Mouse (Mus musculus): ENCODE data around the gene Ip6k3.
A peak's percentile ranks its signal among the peaks of the same experiment; 100 is the strongest.

Gene Ip6k3

DNA sequence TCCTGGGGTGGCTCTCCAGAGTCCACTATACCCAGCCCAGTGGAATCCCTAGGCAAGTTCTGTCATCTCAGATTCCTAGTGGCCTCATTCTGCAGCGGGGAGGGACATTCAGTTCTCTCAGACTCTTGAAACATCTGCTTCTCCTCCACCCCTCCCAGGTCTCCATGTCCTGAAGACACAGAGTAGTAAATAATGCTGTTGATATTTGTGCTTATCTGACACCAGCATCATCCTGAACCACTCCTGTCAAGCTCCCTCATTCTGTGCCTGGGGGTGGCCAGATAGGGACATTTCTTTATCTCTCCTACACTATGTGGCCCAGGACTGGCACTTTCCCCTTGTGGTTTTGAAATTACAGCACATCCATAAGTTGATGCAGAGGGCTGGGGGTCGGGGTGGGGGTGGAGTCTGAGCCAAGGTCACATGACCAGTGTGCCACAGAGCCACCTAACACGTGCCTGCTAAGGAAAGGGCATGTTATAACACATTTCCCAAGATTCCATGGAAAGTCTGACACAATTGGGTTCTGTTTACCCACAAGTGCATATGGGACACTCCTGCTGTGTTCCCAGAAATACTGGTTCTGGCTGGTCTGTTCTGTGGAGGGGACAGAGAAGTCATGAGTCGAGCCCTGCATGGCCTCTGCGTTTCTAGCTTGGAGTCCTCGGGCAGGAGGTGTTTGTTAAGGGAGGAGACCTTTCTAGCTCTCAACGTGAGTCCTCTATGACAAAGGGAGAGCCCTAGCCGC lies 14.4 kb downstream of the Ip6k3 start:
- no peak for DNase-seq (ENCODE audit: low spot score)

DNA sequence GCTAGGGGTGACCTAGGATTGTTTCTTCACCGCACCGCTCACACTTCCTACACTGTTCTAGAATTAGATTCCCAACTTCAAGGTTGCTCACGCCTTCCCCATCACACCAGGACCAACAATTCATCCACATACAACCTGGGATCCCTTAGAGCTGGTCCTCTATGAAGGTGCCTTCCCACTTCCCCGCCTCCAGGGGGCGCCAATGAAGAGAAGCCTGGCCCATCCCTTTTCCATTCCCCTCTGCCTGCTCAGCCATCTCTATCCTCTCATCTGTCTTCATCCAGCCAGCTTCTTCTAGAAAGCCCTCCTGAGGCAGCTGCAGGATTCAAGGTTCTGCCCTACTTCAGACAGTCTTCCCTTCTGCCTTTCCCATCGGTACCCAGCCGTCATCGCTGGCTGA lies 16.2 kb downstream of the Ip6k3 start:
- DNase-seq (ENCODE audit: low spot score), result peak; percentile 34

DNA sequence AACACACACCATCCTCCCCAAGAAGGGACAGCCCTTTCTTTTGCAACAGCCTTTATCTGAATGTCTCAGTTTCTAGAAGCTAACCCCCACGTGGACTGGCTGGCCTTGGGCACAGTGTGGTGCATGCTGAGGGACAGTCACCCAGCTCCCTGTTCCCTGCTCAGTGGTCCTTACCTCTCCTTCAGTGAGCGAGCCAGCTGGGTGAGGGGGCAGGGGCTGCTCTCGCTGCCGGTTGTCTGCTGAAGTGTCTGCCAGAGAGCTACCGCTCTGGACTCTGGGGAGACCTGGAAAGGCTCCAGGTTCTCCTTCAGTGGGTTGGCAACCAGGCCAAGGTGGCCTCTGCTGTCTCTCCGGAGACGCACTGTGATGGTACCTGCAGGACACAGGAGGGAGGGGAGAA lies 16.7 kb downstream of the Ip6k3 start:
- DNase-seq (ENCODE audit: low spot score), result peak; percentile 28

DNA sequence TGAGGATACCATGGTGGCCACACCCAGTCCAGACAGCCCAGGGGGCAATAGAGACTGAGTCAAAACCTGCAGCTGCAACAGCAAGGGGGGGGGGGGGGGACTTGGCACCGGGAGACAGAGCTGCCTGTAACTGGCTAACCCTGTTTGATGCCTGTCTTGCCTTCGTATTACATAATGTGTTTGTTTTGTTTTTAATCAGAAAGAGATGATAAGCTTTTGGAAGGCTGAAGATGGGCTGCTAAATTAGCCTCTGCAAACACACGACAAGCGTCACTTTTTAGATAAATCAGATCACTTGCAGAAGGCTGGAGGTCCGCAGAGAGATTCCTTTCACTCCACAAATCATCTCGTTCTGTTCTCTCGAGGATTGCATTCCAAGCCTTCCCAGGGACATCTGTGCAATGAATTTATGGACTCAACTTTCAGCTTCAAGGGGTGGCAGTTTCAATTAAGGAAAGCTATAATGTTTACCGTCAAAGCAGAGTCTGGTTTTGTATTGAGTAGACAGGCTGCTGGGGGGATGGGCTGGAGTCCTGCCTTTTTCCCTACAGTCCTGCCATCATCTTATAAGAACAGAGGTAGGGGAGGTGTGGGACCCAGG lies 21.2 kb downstream of the Ip6k3 start:
- no peak for DNase-seq (ENCODE audit: low spot score)

DNA sequence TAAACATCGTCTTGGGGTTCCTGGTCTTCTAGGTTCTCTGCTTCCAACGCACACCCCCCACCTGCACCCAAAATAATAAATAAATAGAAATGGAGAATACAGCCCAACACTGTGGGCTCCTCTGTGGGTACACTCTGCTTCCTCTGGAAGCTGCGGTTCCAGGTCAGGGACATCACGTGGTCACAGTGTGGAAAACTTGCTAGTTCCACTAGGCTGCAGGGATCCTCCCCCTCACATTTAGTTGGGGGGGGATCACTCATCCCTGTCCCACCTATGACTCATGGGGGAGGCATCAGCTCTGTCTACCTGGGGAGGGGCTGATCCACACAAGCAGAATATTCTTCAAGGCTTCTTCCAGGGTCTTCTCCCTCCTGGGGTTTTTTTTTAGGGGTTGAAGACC lies 23.4 kb downstream of the Ip6k3 start:
- no peak for DNase-seq (ENCODE audit: low spot score)

DNA sequence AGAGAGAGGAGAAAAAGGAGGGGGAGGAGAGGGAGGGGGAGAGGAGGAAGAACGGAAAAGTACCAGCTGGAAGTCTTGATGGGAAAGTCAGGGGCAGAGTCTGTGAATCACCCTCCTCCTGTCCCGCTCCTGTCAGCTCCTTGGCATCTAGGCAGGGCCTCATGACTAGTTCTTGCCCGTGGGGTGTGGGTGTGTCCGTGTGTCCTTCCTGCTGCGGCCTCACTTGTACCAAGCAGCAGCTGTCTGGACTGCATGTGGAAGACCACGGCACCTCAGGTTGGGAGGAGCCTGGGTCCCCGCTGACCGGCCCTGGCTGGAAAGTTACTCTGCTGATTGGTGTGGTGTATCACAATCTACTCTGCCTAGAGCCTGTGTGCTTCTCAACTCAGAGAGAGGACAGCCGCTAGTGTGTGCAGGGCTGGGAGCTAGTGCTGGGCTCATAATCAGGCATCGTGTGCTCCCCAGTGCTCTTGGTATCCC lies 25.6 kb downstream of the Ip6k3 start:
- no peak for DNase-seq (ENCODE audit: low spot score)

DNA sequence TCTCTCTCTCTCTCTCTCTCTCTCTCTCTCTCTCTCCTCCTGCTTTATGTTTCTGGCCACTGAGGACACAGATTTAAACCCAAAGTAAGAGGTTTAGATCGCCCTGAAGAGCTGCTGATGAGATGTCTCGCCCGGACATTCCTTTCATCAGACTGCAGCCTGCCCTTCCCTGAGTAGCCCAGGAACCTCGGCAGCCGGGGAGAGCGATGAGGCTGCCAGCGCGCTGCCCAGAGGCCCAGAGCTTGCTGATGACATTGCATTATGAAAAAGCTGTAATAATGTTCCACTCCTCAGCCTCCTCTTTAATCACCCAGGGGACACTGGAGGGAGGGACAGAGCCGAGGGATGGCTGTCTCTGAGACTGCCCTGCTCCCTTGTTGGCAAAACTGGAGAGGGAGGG lies 27.3 kb downstream of the Ip6k3 start:
- DNase-seq (ENCODE audit: low spot score), result no peak

DNA sequence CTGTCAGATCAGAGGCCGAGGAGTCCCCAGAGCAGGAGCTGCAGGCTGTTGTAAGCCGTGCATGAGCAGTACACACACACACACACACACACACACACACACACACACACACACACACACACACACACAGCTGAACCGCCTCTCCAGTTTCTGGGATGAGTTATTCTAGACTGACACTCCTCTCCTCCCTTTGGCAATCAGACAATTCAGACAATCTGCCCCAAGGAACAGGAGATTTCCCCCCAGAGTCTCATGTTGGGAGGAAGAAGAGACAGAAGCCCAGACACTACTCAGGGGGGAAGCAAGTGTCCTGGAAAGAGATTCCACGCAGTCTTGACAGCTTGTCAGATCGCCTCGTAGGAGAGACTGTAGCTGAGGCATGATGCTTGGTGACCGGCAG lies 28.3 kb downstream of the Ip6k3 start:
- DNase-seq (ENCODE audit: low spot score), result no peak

DNA sequence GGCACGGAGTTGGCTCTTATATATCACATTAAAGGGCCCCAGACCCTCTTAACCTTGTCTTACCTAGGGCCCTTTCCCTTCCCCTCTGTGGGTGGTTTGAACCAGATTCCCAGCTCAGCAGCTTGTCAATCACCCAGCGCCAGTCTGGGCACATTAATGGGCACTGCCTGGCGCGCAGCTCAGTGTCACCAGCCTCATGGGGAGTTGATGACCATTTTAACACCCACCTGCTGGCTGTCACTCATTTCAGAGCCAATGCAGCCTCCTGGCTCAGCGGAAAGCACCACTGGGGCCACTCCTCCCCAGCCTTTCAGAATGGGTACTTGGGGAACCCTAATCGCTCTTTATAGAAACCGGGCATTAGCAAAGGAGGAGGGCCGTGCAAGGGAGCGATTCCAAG lies 29.2 kb downstream of the Ip6k3 start:
- no peak for DNase-seq (ENCODE audit: low spot score)

DNA sequence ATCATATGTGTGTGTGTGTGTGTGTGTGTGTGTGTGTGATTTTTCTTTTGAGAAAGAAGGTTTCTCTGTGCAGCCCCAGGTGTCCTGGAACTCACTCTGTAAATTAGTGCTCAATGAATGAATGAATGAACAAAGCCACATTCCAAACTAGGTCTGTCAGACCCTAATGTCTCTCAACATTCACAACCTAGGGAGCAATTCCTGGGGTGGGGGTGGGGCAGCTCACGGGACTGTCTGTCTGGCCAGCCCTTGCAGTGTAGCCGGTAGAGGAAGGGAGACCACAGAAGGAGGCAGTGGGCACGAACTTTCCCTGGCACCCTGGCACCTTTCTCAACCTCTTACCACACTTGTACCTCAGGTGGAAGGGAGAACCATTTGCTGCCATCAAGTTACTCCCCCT lies 32.9 kb downstream of the Ip6k3 start:
- no peak for DNase-seq (ENCODE audit: low spot score)

DNA sequence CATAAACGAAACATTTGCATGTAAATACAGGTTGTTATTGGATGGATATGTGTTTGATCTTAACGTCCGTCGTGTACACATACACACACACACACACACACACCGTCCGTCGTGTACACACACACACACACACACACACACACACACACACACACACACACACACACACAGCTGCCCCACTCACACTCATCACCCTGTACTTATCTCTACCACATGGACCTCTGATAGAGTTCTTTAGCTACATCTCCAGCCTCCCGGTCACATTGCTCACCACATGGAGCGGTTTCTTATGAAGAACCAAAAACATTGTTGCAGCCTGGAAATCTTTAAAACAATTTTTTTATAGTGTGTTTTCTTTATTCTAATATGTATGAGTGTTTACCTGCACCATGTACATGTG lies 33.4 kb downstream of the Ip6k3 start:
- DNase-seq (ENCODE audit: low spot score), result no peak

DNA sequence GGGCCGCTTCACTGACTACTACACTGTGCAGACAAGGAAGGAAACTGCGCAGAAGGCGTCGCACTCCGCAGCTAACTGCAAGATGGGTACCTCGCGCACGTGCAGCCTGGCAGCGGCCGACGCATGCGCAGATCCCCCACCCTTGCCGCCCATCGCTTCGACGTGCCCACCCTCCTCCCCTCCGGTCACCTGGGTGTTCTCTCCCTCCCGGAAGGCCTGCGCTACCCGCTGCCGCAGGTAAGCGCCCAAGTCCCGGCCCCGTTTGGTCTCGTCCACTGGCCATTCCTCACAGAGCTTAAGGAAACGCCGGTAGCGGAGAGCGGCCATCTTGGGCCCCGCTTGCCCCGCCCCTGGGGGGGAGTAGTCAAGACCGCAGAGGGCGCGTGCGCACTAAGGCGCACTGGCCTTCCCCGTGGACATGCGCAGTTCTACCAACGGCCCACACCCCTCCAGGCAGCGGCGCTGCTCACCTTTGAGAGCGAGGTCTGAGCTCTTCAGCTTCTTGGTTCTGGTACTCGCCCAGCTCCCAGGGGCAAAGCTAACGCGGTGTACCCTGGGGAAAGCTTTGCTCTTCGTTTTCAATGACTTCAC lies 33.9 kb downstream of the Ip6k3 start, which contains the start of gene Uqcc2:
Uqcc2 (minus strand) TSS at position 366 of the 591 bp plus-strand sequence.
- DNase-seq (ENCODE audit: low spot score), result peak; percentile 98

DNA sequence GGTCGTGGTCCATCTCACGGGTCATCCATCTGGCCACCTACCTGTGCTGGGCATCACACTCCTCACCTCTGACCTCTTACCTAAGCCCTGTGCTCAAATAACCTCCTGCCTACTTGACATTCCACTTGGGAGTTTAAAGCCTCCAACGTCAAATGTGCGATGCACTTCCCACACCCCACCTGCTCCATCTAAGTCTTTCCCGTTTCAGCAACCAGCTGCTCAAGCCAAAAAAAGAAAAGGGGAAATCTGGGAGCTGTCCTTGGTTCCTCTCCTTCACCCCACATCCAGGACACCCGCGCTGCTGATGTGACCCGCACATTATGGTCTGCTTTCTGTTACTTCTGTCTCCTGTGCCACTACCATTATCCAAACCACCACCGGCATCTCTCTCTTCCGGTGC lies 35.4 kb downstream of the Ip6k3 start:
- DNase-seq (ENCODE audit: low spot score), result no peak

DNA sequence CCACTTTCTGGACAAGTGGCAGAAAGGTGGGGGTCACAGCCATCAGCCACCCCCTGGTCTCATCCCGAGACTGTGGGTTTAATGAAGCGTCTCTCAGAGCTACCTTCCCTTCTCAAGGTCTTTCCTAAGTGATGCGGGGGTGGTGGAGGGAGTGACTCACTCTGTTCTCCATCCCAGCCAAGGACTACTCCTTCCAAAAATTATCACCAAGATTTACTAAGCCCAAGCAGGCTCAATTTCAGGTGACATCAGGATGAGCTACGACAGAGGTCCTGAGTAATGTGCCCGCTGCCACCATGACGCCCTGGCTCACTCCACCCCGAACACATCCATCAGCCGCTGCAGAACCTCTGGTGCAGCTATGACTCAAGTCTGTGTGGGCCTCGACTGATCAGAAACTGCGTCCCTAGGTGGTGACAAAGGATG lies 36.3 kb downstream of the Ip6k3 start:
- no peak for DNase-seq (ENCODE audit: low spot score)

DNA sequence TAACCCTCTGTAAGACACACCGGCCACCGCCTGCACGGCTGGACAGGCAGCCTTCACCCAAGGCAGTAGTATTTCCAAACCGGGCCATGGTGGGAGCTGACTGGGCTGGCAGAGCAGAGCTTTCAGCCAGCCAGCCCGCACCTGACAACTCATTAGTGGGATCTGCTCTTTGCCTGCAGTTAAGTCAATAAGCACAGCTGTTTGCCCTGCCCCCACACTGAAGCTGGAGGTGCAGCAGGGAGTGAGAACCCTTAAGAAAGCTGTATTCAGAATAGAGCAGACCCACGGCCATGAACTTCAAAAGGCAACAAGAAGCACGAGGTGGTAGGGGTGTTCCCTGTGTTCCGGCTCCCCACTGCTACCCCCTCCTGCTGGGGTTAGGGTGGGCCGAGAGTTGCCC lies 37.3 kb downstream of the Ip6k3 start:
- no peak for DNase-seq (ENCODE audit: low spot score)

DNA sequence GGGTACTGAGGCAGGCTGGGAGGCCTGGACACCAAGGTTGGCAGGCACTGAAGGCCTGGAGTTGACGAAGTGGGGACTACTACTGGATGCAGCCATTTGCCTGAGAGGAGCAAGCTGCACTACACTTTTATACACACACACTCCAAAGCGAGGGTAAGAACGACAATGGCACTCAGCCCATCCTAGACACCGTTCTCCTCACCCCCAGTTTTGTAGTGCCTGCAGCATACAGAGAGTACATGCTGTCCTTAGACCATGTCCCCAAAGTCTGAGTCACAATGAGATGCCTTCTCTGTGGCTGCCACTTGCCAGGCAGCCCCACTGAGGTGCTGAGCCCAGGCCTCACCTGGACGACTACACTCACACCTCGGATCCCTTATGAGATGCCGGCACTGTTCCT lies 37.8 kb downstream of the Ip6k3 start:
- no peak for DNase-seq (ENCODE audit: low spot score)

DNA sequence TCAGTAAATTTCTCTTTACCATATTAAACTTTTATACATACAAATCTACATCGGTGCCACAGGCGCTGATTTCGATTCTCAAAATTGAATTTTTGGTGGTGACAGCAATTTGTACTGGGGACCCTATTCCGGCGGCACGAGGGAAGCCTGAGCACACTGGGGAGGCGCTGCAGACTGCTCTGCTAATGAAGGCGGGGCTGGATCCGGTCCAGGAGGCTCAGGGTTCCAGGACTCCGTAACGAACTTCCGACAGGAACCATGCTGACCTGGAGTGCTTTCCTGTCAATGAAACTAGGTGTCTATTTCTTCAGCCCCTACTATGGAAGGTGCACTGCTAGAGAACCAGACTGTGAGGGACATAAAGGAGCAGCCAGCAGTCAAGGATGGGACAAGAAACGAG lies 38.3 kb downstream of the Ip6k3 start:
- no peak for DNase-seq (ENCODE audit: low spot score)

DNA sequence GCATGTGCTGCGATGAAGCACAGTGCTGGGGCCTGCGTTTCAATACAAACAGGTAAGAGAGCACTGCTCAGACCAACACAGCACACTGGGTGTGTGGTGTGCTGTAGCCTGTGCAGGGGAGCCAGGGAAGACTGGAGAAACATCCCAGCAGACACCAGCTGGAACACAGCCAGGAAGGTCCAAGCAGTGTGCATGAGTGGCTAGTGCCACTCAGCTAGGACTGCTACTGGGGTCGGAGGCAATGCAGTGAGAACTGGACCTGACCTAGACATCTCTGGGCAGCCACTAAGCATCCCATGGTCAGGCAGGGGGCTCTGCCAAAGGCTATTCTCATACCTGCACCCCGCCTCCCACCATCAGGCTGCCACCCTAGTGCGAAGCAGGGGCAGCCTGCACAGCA lies 39.4 kb downstream of the Ip6k3 start:
- DNase-seq (ENCODE audit: low spot score), result no peak

DNA sequence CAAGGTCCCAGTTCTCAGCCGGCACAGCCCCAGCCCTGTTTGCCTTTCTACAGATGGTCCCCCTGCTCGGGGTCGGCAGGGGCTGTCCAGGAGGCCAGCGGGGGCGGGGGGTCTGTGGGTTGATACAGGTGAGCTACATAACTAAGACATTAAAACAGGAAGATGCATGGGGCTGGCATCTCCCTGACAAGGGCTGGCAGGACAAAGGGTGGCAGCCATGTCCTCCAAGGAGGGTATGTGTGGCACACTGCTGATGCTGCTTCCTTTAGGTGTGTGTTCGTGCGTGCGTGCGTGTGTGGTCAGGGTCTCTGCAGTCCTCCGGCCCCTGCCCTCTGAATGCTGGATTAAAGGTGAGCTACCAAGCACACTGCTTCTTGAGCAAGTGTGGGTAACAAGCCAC lies 40.6 kb downstream of the Ip6k3 start:
- no peak for DNase-seq (ENCODE audit: low spot score)

DNA sequence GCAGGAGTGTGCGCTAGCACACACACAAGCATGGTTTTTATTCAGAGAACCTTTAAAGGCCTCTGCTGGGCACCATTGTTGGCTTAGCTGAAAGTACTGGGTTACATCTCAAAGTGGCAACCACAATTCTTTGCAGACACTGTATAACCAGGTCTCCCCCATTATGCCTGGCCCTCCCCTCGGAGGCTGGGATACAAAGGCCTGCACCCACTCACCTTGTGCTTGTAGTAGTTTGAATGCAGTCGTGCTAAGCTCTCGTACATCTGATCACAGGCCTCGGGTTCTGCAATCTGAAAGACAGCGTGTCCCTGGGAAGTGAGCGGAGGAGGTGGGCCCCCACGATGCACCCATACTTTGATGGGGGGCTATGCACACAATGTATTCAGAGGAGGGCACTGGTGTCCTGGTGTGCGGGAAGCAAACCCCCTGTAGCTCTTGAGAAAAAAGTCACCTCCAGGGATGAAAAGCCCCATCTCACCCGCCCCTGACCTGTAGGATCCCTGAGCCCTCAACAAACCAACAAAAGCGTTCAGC lies 41.9 kb downstream of the Ip6k3 start:
- DNase-seq (ENCODE audit: low spot score), result no peak

DNA sequence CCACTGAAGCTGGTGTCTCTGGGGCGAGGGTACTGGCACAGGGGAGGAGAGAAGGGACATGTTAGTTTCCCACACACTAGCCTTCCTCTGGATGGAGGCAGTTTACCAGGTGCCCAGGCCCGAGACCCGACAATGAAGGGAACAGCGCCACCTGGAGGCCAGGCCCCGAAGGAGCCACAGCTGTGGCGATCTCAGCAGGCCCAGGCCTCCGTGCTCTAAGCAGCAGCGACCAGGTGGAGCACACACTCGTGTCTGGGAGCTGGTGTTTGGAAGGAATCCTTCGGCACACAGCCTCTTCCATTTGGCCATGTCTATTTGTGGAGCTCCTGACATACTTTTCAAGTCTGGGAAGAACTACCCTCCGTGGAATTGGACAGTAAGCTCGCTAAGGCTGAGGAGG lies 42.4 kb downstream of the Ip6k3 start:
- peak; percentile 74 for DNase-seq (ENCODE audit: low spot score)

DNA sequence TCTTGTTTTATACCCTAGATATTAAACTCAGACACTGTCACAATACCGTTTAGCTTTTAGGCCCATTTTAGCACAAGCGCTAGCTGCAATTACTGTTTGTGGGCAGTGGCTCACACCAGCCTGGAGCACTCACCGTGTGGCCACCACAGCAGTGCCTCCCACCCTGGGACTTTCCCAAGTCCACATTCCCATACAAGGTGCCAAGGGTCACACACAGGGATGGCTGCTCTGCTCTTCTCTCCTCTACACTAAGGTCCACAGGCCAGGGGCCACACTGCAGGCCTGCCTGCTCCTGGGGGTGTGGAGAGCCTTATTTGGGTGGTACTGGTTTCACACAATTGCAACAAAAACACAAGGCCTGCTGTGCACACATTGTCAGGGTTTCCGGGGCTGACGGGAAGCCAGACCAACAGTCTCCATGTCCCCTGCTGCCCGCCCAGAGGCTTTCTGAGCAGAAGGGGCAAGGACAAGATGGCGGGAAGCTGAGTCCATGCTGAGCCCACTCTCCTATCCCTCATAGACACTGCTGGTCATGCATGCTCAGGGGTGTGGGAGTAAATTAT lies 43.7 kb downstream of the Ip6k3 start:
- DNase-seq (ENCODE audit: low spot score), result no peak

DNA sequence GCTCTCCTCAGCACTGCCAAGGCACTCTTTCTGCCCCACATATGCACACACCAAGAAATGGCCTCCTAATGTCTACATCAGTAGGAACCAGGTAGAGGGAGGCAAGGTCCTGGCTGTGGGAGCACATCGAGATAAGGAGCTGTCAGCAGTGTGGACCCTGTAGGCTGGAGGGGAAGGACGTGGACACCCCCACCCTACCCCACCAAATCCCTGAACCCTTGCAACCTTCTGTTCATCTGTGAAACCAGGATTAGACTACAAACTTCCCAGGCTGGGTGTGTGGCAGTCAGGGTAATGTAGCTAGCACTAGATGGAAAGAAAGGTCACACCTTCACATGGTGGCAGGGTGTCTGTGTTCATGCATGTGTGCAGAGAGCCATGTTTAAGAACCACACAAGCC lies 44.5 kb downstream of the Ip6k3 start:
- no peak for DNase-seq (ENCODE audit: low spot score)

Data from ovary, postnatal 36 days (tissue).